Mouse (Mus musculus): ENCODE measurements around the gene Fam114a1.

- TF ChIP-seq CTCF (IDR thresholded peaks at IDR 0.05; ENCODE audit: low read depth, low read length) (no peak), GATA1 (IDR thresholded peaks at IDR 0.05; ENCODE audit: borderline replicate concordance, low read length) (no peak), TAL1 (conservative IDR thresholded peaks at IDR 0.05; ENCODE audit: low read depth, low read length) (no peak)
Observed at GRCm38 (mm10) chr5:65057596-65057995, 87.7 kb downstream of the Fam114a1 start.
